Mouse (Mus musculus): ENCODE results near the gene Tyw5.

- no peak for TF ChIP-seq POLR2A (IDR thresholded peaks at IDR 0.05; ENCODE audit: borderline replicate concordance, extremely low read depth, low read depth, low read length)
- TF ChIP-seq CTCF (IDR thresholded peaks at IDR 0.05; ENCODE audit: insufficient read depth, low read length), result no peak
These were observed 39.5 kb downstream of the Tyw5 start for GRCm38 (mm10) chr1:57367446-57367845.

Measured in lung, adult 2 months (tissue).